Mouse (Mus musculus) kidney, embryonic 14.5 days (tissue): ENCODE data around the gene Gucy2e. TPM values are rescaled to one million over a fixed set of nuclear protein-coding genes. Genes with fewer than 3 reads are reported as not detected.

Experiments used
- ATAC-seq: fragments of 200-750 bp; cut with Nextera tagmentation; 2 replicates; pipeline ENCODE4 v1.8.0; 2017; ENCODE audit warnings: moderate number of reproducible peaks, mild to moderate bottlenecking, moderate TSS enrichment, moderate library complexity; ENCODE audit not compliant: low FRiP score, low TSS enrichment
- H3K27ac ChIP-seq: fragments of 300-500 bp; sonication (generic); 2 replicates; pipeline ENCODE4 v1.5.1; 2014; ENCODE audit warnings: low read depth, mild to moderate bottlenecking, low read length, moderate library complexity, mixed read lengths
- H3K27me3 ChIP-seq: fragments of 300-500 bp; sonication (generic); 2 replicates; pipeline ENCODE4 v1.6.1; 2014; ENCODE audit warnings: mild to moderate bottlenecking, low read length; ENCODE audit not compliant: control insufficient read depth, insufficient read depth
- H3K36me3 ChIP-seq: fragments of 300-500 bp; sonication (generic); 2 replicates; pipeline ENCODE4 v1.6.1; 2014; ENCODE audit warnings: low read length, mixed read lengths; ENCODE audit not compliant: control insufficient read depth, insufficient read depth
- H3K4me1 ChIP-seq: fragments of 300-500 bp; sonication (generic); 2 replicates; pipeline ENCODE4 v1.6.1; 2014; ENCODE audit warnings: low read length, mixed read lengths; ENCODE audit not compliant: control insufficient read depth, insufficient read depth
- H3K4me2 ChIP-seq: fragments of 300-500 bp; sonication (generic); replicated peaks from 2 replicates; pipeline ENCODE4 v1.6.1; 2014; ENCODE audit warnings: low read depth, mild to moderate bottlenecking, low read length
- H3K4me3 ChIP-seq: fragments of 300-500 bp; sonication (generic); 2 replicates; pipeline ENCODE4 v1.5.1; 2014; ENCODE audit warnings: mild to moderate bottlenecking, low read length
- H3K9ac ChIP-seq: fragments of 300-500 bp; sonication (generic); 2 replicates; pipeline ENCODE4 v1.6.1; 2014; ENCODE audit warnings: low read depth, mild to moderate bottlenecking, low read length, moderate library complexity
- H3K9me3 ChIP-seq: fragments of 300-500 bp; sonication (generic); 2 replicates; pipeline ENCODE4 v1.6.1; 2016; ENCODE audit warnings: low read length; ENCODE audit not compliant: control insufficient read depth
- WGBS: fragments of 180-500 bp; shearing (Covaris S2); extraction: QIAGEN DNeasy Blood & Tissue Kit; methylation state at CpG from one replicate; pipeline ENCODE4 v1.1.7; 2014; 5-methylcytosine and 5-hydroxymethylcytosine counted together
- polyA plus RNA-seq: library from polyadenylated mRNA; unstranded; fragments of >200 nt; fragmentation: Nextera tagmentation; extraction: Ambion mirVana; gene quantifications from 2 replicates; pipeline ENCODE4 v1.2.1, GENCODE M21; 2014

The Gucy2e gene
- polyA plus RNA-seq, 1 experiment from 2014 or later, result 0.11 TPM

DNA sequence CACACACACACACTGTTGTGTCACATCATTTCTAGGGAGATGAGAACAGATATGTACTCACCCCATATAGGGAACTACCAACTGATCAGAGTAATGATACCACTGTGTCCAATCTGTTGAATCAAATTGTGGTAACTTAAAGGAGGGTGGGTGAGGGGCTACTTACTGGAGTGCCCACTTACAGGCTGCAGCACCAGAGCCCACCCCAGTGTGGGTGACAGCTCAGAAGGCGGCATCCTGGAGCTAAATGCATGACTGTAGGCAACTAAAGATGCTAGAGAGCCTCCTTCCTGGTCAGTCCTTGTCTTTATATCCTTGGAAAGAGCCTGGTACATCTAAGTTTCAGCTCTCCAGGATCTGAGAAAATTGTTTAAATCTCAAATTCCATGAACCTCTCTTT is 37.6 kb downstream of the Gucy2e start:
- Histone ChIP-seq H3K27me3 (peaks cover 29% of the 10 kb centered on the region), H3K4me3 (no peak overlapping the region), H3K9ac (no peak overlapping the region), H3K9me3 (no peaks in the 10 kb centered on the region), H3K4me1 (no peaks in the 10 kb centered on the region), H3K36me3 (no peaks in the 10 kb centered on the region), H3K4me2 (no peak overlapping the region), H3K27ac (no peak overlapping the region)
- 94% methylated on average over 1 of the region's 1 CpGs for WGBS
- ATAC-seq, result no peak

DNA sequence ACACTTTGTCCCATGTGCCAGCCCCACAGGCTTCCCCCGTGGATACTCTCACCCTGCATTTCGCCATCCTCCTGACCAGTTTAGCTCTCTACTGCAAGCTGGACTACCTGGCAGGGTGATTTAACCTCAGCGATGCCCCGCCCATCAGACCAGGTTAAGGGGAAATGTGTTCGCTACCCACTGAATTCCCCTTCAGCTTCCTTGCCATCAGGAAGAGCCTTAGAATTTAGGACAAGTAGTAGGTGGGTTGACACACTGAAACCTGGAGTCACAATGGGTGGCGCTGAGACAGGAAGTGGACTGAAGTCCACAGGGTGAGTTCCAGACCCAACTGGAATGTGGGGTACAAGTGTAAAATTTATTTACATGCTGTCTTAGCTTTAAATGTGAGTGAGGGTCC is 39.1 kb downstream of the Gucy2e start, which contains the start of gene Alox8:
Alox8 (minus strand) TSS at position 101 of the 400 bp plus-strand sequence.
- Histone ChIP-seq H3K9me3 (no peaks in the 10 kb centered on the region), H3K36me3 (no peaks in the 10 kb centered on the region), H3K9ac (peak within 1 kb of the TSS; percentile 23; the same call in 1 of the 2 replicates), H3K4me1 (no peaks in the 10 kb centered on the region), H3K27me3 (peaks cover 29% of the 10 kb centered on the region), H3K4me3 (peak within 1 kb of the TSS; percentile 24; the same call in 1 of the 2 replicates), H3K4me2 (peak within 1 kb of the TSS; percentile 33), H3K27ac (no peak within 1 kb of the TSS)
- no peak for ATAC-seq
- WGBS, result 27% methylated on average over 6 of the region's 6 CpGs

DNA sequence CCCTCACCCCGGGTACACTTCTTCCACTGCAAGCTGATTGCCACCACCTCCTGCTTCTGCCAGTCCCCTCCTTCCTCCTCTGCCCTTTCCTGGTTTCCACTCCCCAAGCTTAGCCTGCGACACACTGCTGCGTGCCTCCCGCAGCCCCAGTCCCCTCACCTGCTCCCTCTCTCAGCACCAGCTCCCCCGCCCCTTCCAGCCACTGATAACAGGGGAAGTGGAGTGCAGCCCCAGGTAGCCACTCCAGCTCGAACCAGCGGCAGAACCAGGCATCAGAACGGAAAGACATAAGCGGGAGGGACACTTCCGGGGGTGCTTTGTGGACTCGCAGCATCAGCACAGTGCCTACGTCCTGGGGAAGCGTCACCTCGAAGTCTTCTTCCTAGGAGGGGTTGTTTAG is 39.6 kb downstream of the Gucy2e start:
- Histone ChIP-seq H3K27me3 (peaks cover 29% of the 10 kb centered on the region), H3K27ac (no peak overlapping the region), H3K36me3 (no peaks in the 10 kb centered on the region), H3K4me1 (no peaks in the 10 kb centered on the region), H3K9me3 (no peaks in the 10 kb centered on the region), H3K9ac (peak overlapping the region; percentile 23; the same call in 1 of the 2 replicates), H3K4me3 (peak overlapping the region; percentile 24; the same call in 1 of the 2 replicates), H3K4me2 (peak overlapping the region; percentile 33)
- ATAC-seq, result no peak; the same call in 1 of the 2 replicates
- 1% methylated on average over 14 of the region's 14 CpGs for WGBS

DNA sequence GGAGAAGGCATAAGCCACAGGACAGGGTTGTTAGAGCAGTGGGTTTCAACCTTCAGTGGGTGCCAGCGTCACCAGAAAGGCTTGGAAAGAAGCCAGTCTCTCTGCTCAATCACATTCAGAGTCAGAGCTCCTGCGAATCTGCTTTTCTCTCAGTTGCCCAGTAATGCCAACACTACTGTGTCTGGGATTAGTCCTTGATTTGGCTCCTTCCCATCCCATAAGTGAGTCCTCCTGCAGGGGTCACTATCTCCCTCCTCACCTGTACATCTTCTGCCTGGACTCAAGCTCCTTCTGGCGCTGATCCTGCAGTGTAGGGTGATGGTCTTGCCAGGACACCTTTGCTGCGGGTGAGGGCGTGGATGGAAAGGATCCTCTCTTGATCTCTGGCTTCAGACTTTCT is 40.1 kb downstream of the Gucy2e start:
- Histone ChIP-seq H3K36me3 (no peaks in the 10 kb centered on the region), H3K4me3 (no peak overlapping the region; the same call in 1 of the 2 replicates), H3K4me2 (peak overlapping the region; percentile 33), H3K27ac (no peak overlapping the region), H3K4me1 (no peaks in the 10 kb centered on the region), H3K9me3 (no peaks in the 10 kb centered on the region), H3K9ac (no peak overlapping the region), H3K27me3 (peaks cover 29% of the 10 kb centered on the region)
- 5% methylated on average over 5 of the region's 5 CpGs for WGBS
- ATAC-seq, result no peak

DNA sequence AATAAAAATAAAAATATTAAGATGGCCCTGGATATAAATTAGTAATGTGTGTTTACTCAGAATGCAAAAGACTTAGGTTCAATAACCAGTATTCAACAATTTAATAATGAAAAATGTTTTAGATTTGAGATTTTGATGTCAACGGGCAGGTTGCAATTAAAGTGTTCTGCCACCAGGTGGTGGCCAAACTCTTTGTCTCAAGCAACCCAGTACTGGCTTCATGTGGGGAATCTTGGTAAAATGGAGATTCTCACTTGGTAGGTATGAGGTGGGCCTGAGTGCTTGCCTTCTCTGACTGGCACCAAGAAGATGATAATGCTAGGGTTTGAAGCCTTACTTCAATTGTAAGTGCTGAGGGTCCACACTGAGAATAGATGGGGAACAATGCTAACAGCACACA is 44.0 kb downstream of the Gucy2e start:
- ATAC-seq, result no peak
- Histone ChIP-seq H3K36me3 (no peaks in the 10 kb centered on the region), H3K4me1 (no peaks in the 10 kb centered on the region), H3K4me2 (no peak overlapping the region), H3K27ac (no peak overlapping the region), H3K4me3 (no peak overlapping the region), H3K9me3 (no peaks in the 10 kb centered on the region), H3K27me3 (peaks cover 24% of the 10 kb centered on the region), H3K9ac (no peak overlapping the region)
- WGBS, result 0% methylated on average over 1 of the region's 1 CpGs

DNA sequence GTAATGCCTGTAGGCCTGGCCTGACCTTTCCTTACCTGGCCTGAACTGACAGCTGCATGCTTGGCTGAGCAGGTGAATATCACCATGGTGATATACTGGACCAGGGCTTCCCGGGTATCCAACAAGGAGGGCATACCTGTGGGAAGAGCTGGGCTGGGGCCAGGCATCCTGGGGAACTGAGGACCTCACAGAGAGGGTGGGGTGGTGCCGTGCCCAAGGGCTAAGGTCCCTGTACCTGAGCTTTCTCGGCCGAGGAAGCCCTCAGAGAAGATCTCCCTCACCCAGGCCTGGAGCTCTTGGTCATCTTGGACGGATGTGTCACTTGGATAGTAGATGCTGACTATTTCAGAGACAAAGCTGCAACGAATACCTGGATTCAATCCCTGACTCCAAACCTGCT is 50.9 kb downstream of the Gucy2e start:
- Histone ChIP-seq H3K4me1 (no peaks in the 10 kb centered on the region), H3K9ac (no peak overlapping the region), H3K36me3 (no peaks in the 10 kb centered on the region), H3K9me3 (no peaks in the 10 kb centered on the region), H3K27me3 (no peaks in the 10 kb centered on the region), H3K4me3 (no peak overlapping the region), H3K27ac (no peak overlapping the region), H3K4me2 (no peak overlapping the region)
- WGBS, result 86% methylated on average over 6 of the region's 6 CpGs
- no peak for ATAC-seq

DNA sequence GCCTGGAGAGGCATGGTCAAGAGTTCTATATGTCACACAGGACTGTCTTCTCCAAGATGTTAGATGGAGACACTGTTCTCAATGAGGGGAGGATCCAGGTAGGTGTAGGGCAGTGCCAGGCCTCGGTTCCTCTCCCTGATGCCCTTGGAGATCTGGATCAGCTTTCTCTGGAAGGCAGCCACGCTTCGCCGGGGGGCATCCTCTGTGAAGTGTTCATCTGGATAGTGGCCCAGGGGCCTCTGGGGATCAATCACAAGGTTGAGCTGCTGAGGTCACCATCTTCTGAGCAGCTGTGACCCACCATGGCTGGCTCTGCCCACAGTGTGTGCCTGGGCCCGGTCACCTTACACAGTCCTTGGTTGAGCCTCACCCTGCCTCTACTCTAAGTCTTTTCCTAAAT is 51.8 kb downstream of the Gucy2e start:
- no peak overlapping the region for H3K4me2 ChIP-seq
- WGBS, result 74% methylated on average over 5 of the region's 5 CpGs
- no peaks in the 10 kb centered on the region for H3K9me3 ChIP-seq
- no peak overlapping the region for H3K27ac ChIP-seq
- H3K36me3 ChIP-seq, result no peaks in the 10 kb centered on the region
- H3K4me1 ChIP-seq, result no peaks in the 10 kb centered on the region
- no peak overlapping the region for H3K4me3 ChIP-seq
- ATAC-seq, result no peak
- H3K9ac ChIP-seq, result no peak overlapping the region
- no peaks in the 10 kb centered on the region for H3K27me3 ChIP-seq

DNA sequence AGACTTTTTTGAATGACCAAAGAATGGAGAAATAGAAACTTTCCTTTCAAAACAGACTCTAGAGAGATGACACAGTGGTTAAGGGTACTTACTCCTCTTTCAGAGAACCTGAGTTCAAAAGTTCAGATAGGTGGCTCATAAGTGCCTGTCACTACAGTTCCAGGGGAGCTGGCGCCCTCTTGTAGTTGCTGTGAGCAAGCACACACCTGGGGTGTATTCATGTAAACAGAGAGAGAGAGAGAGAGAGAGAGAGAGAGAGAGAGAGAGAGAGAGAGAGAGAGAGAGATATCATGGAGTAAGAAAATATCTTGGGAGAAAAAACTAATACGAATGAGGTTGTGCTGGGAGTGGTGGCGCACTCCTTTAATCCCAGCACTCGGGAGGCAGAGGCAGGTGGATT is 56.7 kb downstream of the Gucy2e start:
- ATAC-seq, result no peak
- Histone ChIP-seq H3K4me3 (no peak overlapping the region), H3K27ac (no peak overlapping the region), H3K9me3 (no peaks in the 10 kb centered on the region), H3K4me1 (no peaks in the 10 kb centered on the region), H3K36me3 (no peaks in the 10 kb centered on the region), H3K27me3 (no peaks in the 10 kb centered on the region), H3K4me2 (no peak overlapping the region), H3K9ac (no peak overlapping the region)
- WGBS, result 81% methylated on average over 4 of the region's 4 CpGs

DNA sequence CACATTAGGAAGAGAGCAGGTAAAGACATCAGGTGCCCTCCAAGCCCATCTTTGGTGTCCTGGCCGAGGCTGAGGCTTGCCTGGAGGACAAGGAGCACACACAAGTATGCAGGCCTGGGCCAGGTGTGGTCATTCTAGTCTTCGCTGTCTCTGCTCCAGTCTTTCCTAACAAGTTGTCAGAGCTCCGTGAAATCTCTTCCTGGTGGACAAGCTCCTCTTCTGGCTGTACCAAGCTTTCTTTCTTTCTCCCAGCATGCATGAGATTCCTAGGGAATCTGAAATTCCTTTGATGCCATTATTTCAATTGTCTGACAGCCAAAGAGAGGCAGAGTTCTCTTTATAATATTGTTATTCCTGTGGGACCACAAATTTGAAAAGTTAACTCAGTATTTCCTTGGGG is 57.3 kb downstream of the Gucy2e start:
- no peaks in the 10 kb centered on the region for H3K4me1 ChIP-seq
- ATAC-seq, result no peak
- 79% methylated on average over 3 of the region's 3 CpGs for WGBS
- no peak overlapping the region for H3K4me3 ChIP-seq
- no peaks in the 10 kb centered on the region for H3K9me3 ChIP-seq
- no peak overlapping the region for H3K4me2 ChIP-seq
- no peak overlapping the region for H3K9ac ChIP-seq
- H3K27ac ChIP-seq, result no peak overlapping the region
- no peaks in the 10 kb centered on the region for H3K36me3 ChIP-seq
- H3K27me3 ChIP-seq, result no peaks in the 10 kb centered on the region
